Mouse (Mus musculus): Measurements from ENCODE around the gene Vps33b. TPM values are rescaled to one million over a fixed set of nuclear protein-coding genes. Genes with fewer than 3 reads are reported as not detected.

Gene Vps33b
- total RNA-seq (2021): 10 to 100 TPM; 19.1 to 31.5 TPM
- long read RNA-seq, experiment 1, transcript Vps33b-201 (23 exons, 2,574 nt): major isoform, 55 of 67 reads
- long read RNA-seq, experiment 1, partial matches to known transcripts: 2 of 67 reads
- long read RNA-seq, experiment 1, other reads (novel, unspliced or antisense): 8 of 67 reads
- long read RNA-seq, experiment 2, transcript Vps33b-201 (23 exons, 2,574 nt): major isoform, 10 of 16 reads
- long read RNA-seq, experiment 2, partial matches to known transcripts: 2 of 16 reads
- long read RNA-seq, experiment 2, other reads (novel, unspliced or antisense): 4 of 16 reads

DNA sequence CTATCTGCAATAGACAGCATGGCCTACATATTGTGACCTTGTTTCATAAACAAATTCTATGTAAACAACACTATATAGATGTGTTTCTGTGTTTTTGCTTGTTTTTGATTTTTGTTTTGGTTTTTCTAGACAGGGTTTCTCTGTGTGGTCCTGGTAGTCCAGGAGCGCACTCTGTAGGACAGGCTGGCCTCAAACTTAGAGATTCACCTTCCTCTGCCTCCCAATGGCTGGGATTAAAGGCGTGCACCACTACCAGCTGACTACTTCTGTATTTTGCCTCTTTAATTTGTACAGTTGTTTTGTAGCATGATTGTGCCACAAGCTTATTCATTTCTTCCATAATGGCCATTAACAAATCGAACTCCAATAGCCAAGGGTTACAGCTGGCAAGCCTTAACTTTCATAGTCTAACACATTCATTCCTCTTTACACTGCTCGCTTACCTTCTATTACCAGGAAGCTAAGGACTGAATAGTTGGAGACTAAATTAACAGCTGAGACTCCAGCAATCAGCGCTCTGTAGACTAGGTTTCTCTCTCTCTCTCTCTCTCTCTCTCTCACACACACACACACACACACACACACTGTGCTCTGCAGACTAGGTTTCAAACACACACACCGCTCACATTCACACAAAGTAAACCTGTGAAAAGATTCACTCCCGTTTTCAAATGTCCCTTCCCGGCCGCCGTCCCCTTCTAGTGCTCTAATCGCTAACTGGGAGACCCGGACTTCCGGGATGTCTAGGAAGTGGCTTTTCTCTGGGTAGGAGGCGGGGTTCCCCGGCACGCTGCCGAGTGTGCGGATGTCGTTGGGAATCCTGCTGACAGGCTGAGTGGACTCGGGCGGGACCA lies at the start of gene Vps33b:
Gene Vps33b, plus strand, starts transcription at position 753 of the 854 bp plus-strand sequence.
- peak; percentile 98 for DNase-seq

- DNase-seq: peak in 1 of 2 experiments; percentile 56
Observed at GRCm38 (mm10) chr7:80220237-80220797, 49.1 kb upstream of the Vps33b start.

GRCm38 (mm10) chr7:80221179-80221750 lies 48.2 kb upstream of the Vps33b start:
- DNase-seq: no peak

DNA sequence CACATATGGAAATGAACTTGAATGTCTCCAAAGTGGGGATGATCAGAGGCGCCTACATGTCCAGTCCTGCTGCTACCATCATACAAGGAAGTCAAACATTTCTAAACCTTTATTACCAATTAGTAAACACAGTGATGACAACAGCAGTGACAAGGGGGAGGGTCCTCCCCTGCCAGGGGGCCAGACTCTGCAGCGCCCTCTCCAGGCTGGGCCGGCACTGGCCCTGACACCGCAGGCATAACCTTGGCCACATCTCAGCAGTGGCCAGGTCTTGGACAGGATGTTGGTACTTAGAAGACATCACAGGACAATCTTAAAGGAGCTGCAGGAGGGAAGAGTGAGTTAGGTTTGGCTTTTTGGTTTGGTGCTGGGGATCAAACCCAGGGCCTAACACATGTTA lies 42.4 kb upstream of the Vps33b start:
- no peak for DNase-seq

DNA sequence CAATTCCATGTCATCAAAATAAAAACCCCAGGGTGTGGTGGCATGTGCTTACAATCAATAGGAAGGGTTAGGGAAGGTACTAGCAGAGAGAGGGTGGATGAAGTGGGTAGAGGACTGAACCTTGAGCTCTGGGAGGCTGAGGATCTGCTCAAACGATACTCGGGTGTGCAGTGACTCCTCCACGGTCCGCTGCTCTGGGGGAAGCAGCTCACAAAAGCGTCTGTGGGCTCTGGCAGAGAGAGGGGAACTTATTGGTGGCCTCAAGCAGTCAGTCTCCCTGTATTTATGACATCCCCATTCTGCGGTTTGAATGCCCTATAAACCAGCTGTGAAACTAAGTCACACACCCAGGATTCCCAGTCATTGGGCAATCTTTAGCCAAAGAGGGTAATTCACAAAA lies 39.3 kb upstream of the Vps33b start:
- DNase-seq: no peak

GRCm38 (mm10) chr7:80231971-80232488 lies 37.4 kb upstream of the Vps33b start:
- no peak for DNase-seq

GRCm38 (mm10) chr7:80232489-80233029 lies 36.9 kb upstream of the Vps33b start, which contains the start of the genes Cib1 and Gdpgp1:
Gene Cib1, minus strand, starts transcription at chr7:80232813.
Gene Gdpgp1, plus strand, starts transcription at chr7:80232865.
- peak; percentile 99 for DNase-seq

DNA sequence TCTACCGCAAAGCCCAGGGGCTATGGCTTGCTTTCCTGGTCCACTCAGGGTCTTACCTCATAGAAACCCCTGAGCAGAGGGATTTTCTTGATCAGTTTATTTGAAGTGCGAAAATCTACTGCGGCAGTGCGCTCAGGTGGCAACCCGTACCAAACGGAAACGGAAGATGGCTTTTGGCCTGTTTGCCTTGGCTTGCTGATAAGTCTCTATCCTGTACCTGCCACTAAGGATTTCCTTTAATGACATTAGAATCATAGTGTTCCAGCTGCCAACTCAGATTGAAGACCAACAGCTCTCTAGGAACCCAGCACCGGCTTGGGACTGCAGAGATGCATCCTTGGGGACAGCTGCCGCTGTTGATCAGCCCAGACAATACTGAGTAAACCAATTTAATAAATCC lies 35.6 kb upstream of the Vps33b start:
- DNase-seq: no peak

DNA sequence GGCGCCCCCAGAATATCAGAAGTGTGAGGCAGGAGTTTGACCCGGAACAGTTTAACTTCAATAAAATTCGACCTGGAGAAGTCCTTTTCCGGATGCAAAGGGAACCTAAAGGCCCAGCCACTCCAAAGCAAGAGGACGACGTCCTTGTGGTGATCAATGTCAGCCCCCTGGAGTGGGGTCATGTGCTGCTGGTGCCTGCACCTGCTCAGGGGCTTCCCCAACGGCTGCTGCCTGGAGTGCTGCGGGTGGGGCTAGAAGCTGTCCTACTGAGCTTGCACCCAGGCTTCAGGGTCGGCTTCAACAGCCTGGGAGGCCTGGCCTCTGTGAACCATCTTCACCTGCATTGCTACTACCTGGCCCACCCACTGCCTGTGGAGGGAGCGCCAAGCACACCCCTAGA lies 30.9 kb upstream of the Vps33b start:
- no peak for DNase-seq

- DNase-seq: no peak
Observed at GRCm38 (mm10) chr7:80241661-80242060, 27.8 kb upstream of the Vps33b start.

GRCm38 (mm10) chr7:80244851-80245250 lies 24.6 kb upstream of the Vps33b start:
- no peak for DNase-seq

- peak; percentile 98 for DNase-seq
Observed at GRCm38 (mm10) chr7:80246148-80246721, 23.2 kb upstream of the Vps33b start, which contains the start of gene Ttll13. Gene Ttll13, plus strand, starts transcription at chr7:80246376.

DNA sequence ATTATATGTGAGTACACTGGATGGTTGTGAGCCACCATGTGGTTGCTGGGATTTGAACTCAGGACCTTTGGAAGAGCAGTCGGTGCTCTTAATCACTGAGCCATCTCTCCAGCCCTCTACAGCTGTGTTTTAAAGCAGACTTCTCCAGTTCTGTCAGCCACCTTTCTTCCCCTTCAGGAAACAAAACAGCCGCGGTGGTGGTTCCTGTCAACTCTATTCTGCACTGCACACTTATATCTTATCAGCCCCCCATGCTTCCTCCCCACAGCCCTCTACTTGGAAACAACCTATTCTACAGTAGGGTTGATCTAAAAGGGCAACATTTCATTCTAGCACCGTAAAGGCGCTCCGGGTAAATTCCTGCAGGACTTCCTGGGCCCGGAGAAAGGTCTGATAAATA lies 22.6 kb upstream of the Vps33b start:
- DNase-seq: no peak

GRCm38 (mm10) chr7:80252437-80252836 lies 17.0 kb upstream of the Vps33b start:
- DNase-seq: no peak

DNA sequence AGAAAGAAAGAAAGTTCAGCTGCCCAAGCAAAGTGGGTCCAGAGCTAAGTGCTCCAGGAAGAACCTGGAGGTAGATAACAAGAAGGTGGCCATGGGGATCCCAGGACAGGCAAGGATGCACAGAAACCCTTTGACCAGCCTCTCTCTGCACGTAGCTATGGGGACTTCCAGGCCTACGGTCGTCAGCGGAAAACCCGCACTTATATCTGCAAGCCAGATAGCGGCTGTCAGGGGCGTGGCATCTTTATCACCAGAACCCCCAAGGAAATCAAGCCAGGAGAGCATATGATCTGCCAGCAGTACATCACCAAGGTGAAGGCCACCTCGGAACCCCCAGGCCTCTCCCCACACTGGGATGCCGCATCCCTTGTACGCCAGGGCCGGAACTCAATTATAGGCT lies 16.6 kb upstream of the Vps33b start:
- DNase-seq: no peak

GRCm38 (mm10) chr7:80255981-80256380 lies 13.5 kb upstream of the Vps33b start:
- DNase-seq: no peak

DNA sequence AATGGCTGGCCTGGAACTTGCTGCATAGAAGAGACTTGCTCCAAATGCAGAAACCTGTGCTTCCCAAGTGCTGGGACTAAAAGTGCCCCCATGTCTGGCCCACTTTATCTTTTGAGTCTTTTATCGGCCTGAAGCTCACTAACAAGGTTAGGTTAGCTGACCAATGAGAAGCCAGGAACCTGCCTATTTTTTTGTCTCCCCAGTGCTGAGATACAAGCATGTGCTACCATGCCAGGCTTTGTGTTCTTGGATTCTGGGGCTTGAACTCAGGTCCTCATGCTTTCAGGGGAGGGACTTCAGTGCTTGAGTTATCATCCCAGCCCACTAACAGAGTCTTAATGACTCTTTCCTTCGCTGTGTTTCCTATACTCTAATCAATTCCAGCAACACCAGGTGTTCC lies 11.7 kb upstream of the Vps33b start:
- no peak for DNase-seq

DNA sequence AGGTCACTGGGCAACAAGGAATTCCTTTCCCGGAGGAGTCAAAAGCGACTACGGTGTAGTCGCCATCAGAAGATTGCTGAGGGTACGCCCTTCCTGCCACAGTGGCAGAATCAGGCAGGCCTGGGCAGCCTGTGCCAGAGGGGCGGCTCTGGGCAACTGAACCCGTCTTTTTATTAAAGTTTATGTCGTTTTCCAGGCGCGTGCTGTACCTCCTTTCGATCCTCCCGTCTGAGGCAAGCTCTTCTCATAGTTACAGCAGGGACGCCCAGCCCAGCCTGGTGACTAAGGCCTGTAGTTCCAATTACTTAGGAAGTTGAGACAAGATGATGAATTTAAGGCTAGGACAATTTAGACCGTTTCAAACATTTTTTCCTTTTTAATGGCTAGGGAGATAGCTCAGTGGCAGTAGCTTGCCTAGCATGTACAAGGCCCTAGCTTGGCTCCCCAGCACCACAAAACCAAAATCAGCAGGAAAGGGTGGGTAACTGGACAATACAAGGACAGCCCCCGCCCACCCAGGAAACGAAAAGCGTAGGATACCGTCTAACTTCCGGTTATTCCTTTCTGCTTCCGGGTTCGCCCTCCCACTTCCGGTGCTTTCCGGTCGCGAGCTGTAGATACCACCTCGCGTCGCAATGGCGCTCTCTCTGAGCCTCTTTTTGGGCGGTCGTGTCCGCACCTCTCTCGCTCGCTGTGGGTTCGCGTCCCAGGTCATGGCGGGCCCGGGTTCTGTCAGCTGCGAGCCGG lies 8.7 kb upstream of the Vps33b start, which contains the start of gene Ngrn:
Gene Ngrn, plus strand, starts transcription at position 591 of the 747 bp plus-strand sequence.
- DNase-seq: peak; percentile 89 to 93

GRCm38 (mm10) chr7:80261372-80261990 lies 8.0 kb upstream of the Vps33b start:
- DNase-seq: no peak

DNA sequence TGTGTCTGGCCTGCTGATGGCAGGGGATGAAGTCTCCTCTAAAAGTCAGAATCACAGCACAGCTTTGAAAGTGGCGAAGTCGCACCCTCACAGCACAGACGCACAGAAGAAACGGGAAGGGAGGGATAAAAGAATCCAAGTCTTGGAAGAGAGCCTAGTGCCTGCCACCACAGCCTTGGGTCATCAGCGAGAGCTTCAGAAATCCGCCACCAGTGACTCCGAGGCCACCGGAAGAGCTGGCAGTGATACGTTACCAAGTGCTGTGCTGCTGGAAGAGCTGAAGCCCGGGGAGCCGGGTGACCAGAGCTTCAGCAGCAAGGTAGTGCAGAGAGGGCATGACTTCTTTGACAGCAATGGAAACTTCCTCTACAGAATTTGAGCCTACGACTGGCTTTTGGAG lies 4.8 kb upstream of the Vps33b start:
- DNase-seq: peak; percentile 55 to 67
